Mouse (Mus musculus): ENCODE results near the gene Hfm1. TPM values are rescaled to one million over a fixed set of nuclear protein-coding genes. Genes with fewer than 3 reads are reported as not detected.

Hfm1 gene
- polyA plus RNA-seq, 1 experiment from 2014 or later: 0.59 TPM

- peaks cover 8% of the 10 kb centered on the region for H3K4me1 ChIP-seq (replicated peaks; ENCODE audit: control insufficient read depth, insufficient read depth, low read length)
- H3K4me2 ChIP-seq (ENCODE audit: low read depth, low read length): no peak overlapping the region
- H3K4me3 ChIP-seq (ENCODE audit: low read length): no peak overlapping the region
- no peak overlapping the region for H3K9ac ChIP-seq (ENCODE audit: low read length)
- H3K36me3 ChIP-seq (ENCODE audit: control insufficient read depth, insufficient read depth, low read length): no peaks in the 10 kb centered on the region
- WGBS: 70% methylated on average over 5 of the region's 5 CpGs
- no peak overlapping the region for H3K27ac ChIP-seq (ENCODE audit: low read length)
- peaks cover 4% of the 10 kb centered on the region; the same call in 1 of the 2 replicates for H3K27me3 ChIP-seq (ENCODE audit: control insufficient read depth, insufficient read depth, low read depth, low read length)
- no peaks in the 10 kb centered on the region for H3K9me3 ChIP-seq (ENCODE audit: control insufficient read depth, low read length)
- no peak for ATAC-seq (ENCODE audit: low read depth)
These were observed 128.2 kb downstream of the Hfm1 start for GRCm38 (mm10) chr5:106797896-106798295.

- WGBS: 11% methylated on average over 6 of the region's 6 CpGs
- Histone ChIP-seq H3K4me1 (replicated peaks; ENCODE audit: control insufficient read depth, insufficient read depth, low read length) (no peaks in the 10 kb centered on the region; the same call in 1 of the 2 replicates), H3K27me3 (ENCODE audit: control insufficient read depth, insufficient read depth, low read depth, low read length) (no peaks in the 10 kb centered on the region), H3K4me3 (ENCODE audit: low read length) (no peak overlapping the region), H3K4me2 (ENCODE audit: low read depth, low read length) (no peak overlapping the region), H3K9ac (ENCODE audit: low read length) (no peak overlapping the region), H3K9me3 (ENCODE audit: control insufficient read depth, low read length) (no peaks in the 10 kb centered on the region), H3K36me3 (ENCODE audit: control insufficient read depth, insufficient read depth, low read length) (no peaks in the 10 kb centered on the region), H3K27ac (ENCODE audit: low read length) (no peak overlapping the region)
- ATAC-seq (ENCODE audit: low read depth): peak; percentile 82
These were observed 134.9 kb downstream of the Hfm1 start for GRCm38 (mm10) chr5:106791241-106791572.

- ATAC-seq (ENCODE audit: low read depth): no peak
- 11% methylated on average over 5 of the region's 5 CpGs for WGBS
These were observed 135.5 kb downstream of the Hfm1 start for GRCm38 (mm10) chr5:106790496-106791240.

More at GRCm38 (mm10) chr5:106790496-106791240, 135.5 kb downstream of the Hfm1 start:
- no peaks in the 10 kb centered on the region for H3K27me3 ChIP-seq (ENCODE audit: control insufficient read depth, insufficient read depth, low read depth, low read length)
- H3K4me1 ChIP-seq (replicated peaks; ENCODE audit: control insufficient read depth, insufficient read depth, low read length): no peaks in the 10 kb centered on the region; the same call in 1 of the 2 replicates
- H3K27ac ChIP-seq (ENCODE audit: low read length): no peak overlapping the region
- H3K36me3 ChIP-seq (ENCODE audit: control insufficient read depth, insufficient read depth, low read length): no peaks in the 10 kb centered on the region
- H3K4me3 ChIP-seq (ENCODE audit: low read length): no peak overlapping the region
- no peak overlapping the region for H3K4me2 ChIP-seq (ENCODE audit: low read depth, low read length)
- H3K9ac ChIP-seq (ENCODE audit: low read length): no peak overlapping the region
- H3K9me3 ChIP-seq (ENCODE audit: control insufficient read depth, low read length): no peaks in the 10 kb centered on the region

Small RNAs within 50 kb of the gene (microRNA-seq; reads per million reads assigned to microRNA genes)
- gene Gm27527: not detected

Other genes starting within 250 kb of the Hfm1 start
- 61.5 and 65.4 TPM in 2 replicates for gene Zfp644, start 229.0 kb downstream of the Hfm1 start, polyA plus RNA-seq (2015; fragmentation: Nextera tagmentation; extraction: Ambion mirVana)
- gene Cdc7, start 38.0 kb upstream of the Hfm1 start, polyA plus RNA-seq (2015; fragmentation: Nextera tagmentation; extraction: Ambion mirVana): 46.6 and 48.6 TPM in 2 replicates